Mouse (Mus musculus) forebrain, postnatal 0 days (tissue): ENCODE measurements around the gene Tet1. TPM values are rescaled to one million over a fixed set of nuclear protein-coding genes. Genes with fewer than 3 reads are reported as not detected.

Source experiments
- ATAC-seq: fragments of 200-750 bp; cut with Nextera tagmentation; 2 replicates; pipeline ENCODE4 v1.8.0; 2017; ENCODE audit warnings: mild to moderate bottlenecking, moderate library complexity
- DNase-seq: peaks from one replicate; pipeline ENCODE4 v3.0.0-alpha.2; 2015
- H3K27ac ChIP-seq: fragments of 300-500 bp; sonication (generic); 2 replicates; pipeline ENCODE4 v1.5.1; 2014; ENCODE audit warnings: low read depth, mild to moderate bottlenecking, antibody characterized with exemption, low read length, moderate library complexity, mixed read lengths
- H3K27me3 ChIP-seq: fragments of 300-500 bp; sonication (generic); 2 replicates; pipeline ENCODE4 v1.6.1; 2014; ENCODE audit warnings: mild to moderate bottlenecking, low read length, mixed read lengths; ENCODE audit not compliant: insufficient read depth
- H3K36me3 ChIP-seq: fragments of 300-500 bp; sonication (generic); 2 replicates; pipeline ENCODE4 v1.6.1; 2014; ENCODE audit warnings: mild to moderate bottlenecking, moderate library complexity; ENCODE audit not compliant: insufficient read depth
- H3K4me1 ChIP-seq: fragments of 300-500 bp; sonication (generic); 2 replicates; pipeline ENCODE4 v1.6.1; 2014; ENCODE audit warnings: antibody characterized with exemption; ENCODE audit not compliant: insufficient read depth
- H3K4me2 ChIP-seq: fragments of 300-500 bp; sonication (generic); 2 replicates; pipeline ENCODE4 v1.6.1; 2014; ENCODE audit warnings: low read depth, mild to moderate bottlenecking, moderate library complexity
- H3K4me3 ChIP-seq: fragments of 300-500 bp; sonication (generic); 2 replicates; pipeline ENCODE4 v1.5.1; 2014; ENCODE audit warnings: low read depth, low read length, mixed read lengths
- H3K9ac ChIP-seq: fragments of 300-500 bp; sonication (generic); 2 replicates; pipeline ENCODE4 v1.6.1; 2014; ENCODE audit warnings: mild to moderate bottlenecking
- H3K9me3 ChIP-seq: fragments of 300-500 bp; sonication (generic); 2 replicates; pipeline ENCODE4 v1.6.1; 2016; ENCODE audit warnings: low read length
- CTCF ChIP-seq: sonication (generic); IDR thresholded peaks from 2 replicates; pipeline ENCODE4 v1.5.1; 2016; ENCODE audit warnings: antibody characterized with exemption, control low read depth, low read depth
- WGBS: fragments of 180-500 bp; shearing (Covaris S2); extraction: QIAGEN DNeasy Blood & Tissue Kit; methylation state at CpG from one replicate; pipeline ENCODE4 v1.1.7; 2014; 5-methylcytosine and 5-hydroxymethylcytosine counted together
- polyA plus RNA-seq: library from polyadenylated mRNA; unstranded; fragments of >200 nt; fragmentation: Nextera tagmentation; extraction: Ambion mirVana; gene quantifications from 2 replicates; pipeline ENCODE4 v1.2.1, GENCODE M21; 2015
- total RNA-seq: library from RNA; depleted of rRNA; stranded (reverse); fragments of >200 nt; gene quantifications from 2 replicates; pipeline ENCODE4 v1.2.3, GENCODE M21; 2014

Gene Tet1
- total and polyA plus RNA-seq, 2 experiments from 2014 or later = 32.1 to 32.7 TPM

DNA sequence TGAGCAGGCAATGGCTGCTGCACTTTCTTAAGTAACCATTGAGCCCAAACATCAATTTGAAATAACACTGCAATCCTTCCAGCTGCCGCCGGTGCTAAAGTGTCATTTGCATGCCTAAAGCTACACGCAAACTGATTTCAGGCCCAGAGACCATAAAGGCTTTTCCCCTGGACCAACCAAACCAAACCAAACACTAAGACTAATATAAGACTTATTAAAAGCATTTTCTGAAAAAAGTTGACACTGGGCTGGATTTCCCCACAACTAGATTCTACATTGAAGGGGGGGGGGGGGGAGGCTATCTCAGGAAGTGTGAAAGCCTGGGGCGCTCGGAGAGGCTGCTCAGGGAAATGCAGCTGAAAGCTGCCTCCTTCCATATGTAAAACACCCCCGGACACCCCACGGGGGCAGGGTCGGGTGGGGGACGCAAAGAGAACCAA, 24.8 kb downstream of the Tet1 start:
- 8% methylated on average over 9 of the region's 9 CpGs for WGBS
- Histone ChIP-seq H3K4me1 (peaks cover 4% of the 10 kb centered on the region; the same call in 1 of the 2 replicates), H3K27me3 (no peaks in the 10 kb centered on the region; the same call in 1 of the 2 replicates), H3K9ac (no peak overlapping the region), H3K36me3 (no peaks in the 10 kb centered on the region), H3K4me3 (no peak overlapping the region), H3K27ac (no peak overlapping the region), H3K4me2 (no peak overlapping the region), H3K9me3 (no peaks in the 10 kb centered on the region)
- DNase-seq (no peak), ATAC-seq (0 out of 2 replicates have a peak, but pooled peaks have one; percentile 50)
- TF ChIP-seq CTCF = no peak; the same call in 1 of the 2 replicates

DNA sequence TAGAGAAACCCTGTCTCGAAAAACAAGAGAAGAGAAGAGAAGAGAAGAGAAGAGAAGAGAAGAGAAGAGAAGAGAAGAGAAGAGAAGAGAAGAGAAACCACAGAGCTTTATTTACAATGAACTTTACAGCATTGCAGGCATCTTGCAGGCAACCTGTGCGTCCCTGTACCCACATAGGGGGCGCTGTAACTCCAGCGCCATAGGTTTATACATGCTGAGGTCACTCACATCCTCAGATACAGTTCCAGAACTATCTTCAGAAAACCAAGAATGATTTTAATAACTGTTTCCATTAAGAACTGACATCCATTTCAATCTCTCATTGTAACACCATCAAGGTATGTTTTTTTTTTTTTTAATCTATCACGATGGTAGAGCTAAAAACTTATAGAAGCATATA, 27.6 kb downstream of the Tet1 start:
- Histone ChIP-seq H3K27me3 (no peaks in the 10 kb centered on the region; the same call in 1 of the 2 replicates), H3K27ac (no peak overlapping the region), H3K9ac (no peak overlapping the region), H3K4me3 (no peak overlapping the region), H3K36me3 (no peaks in the 10 kb centered on the region), H3K4me1 (peaks cover 4% of the 10 kb centered on the region; the same call in 1 of the 2 replicates), H3K4me2 (no peak overlapping the region), H3K9me3 (no peaks in the 10 kb centered on the region)
- WGBS = 40% methylated on average over 5 of the region's 5 CpGs
- TF ChIP-seq CTCF = no peak; the same call in 1 of the 2 replicates
- ATAC-seq (no peak), DNase-seq (no peak)

DNA sequence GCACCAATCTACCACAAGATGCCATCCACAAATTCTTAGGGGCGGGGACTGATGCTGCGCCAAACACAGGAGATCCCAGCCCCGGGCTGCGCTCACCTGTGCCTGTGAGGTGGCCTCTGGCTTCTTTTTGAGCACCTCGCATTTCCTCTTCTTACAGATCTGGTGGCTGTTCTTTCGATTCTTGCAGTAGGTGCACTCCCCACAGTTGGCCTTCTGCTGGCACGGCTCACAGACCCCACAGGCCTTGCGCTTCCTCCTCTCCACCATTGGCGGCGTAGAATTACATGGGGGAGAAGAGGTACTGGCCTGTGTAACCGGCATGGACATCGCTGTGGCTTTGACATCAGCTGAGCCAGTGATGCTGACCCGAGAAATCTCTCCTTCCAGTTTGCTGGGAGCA, 30.7 kb downstream of the Tet1 start:
- Histone ChIP-seq H3K27ac (no peak overlapping the region), H3K4me2 (no peak overlapping the region), H3K27me3 (no peaks in the 10 kb centered on the region), H3K9me3 (no peaks in the 10 kb centered on the region), H3K4me3 (no peak overlapping the region), H3K36me3 (no peaks in the 10 kb centered on the region), H3K4me1 (no peaks in the 10 kb centered on the region), H3K9ac (no peak overlapping the region)
- WGBS = 91% methylated on average over 13 of the region's 13 CpGs
- DNase-seq (no peak), ATAC-seq (no peak)
- no peak for TF ChIP-seq CTCF

DNA sequence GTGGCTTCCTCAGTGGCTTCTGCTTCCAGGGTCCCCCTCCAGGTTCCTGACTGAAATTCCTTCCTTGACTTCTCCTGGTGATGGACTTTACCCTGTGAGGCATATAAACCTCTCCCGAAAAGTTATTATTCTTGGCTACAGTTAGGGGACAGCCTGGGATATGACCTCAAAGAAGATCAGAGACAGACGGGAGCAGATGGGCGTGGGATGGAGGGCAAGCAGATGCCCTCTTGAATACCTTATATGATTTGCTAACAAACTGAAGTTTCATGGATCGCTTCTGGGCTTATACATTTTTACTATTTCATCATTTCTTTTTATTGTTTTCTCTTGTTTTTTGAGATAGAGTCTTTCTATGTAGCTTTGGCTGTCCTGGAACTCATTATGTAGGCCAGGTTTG, 33.2 kb downstream of the Tet1 start:
- DNase-seq (no peak), ATAC-seq (no peak)
- Histone ChIP-seq H3K9me3 (no peaks in the 10 kb centered on the region), H3K4me3 (no peak overlapping the region), H3K4me2 (no peak overlapping the region), H3K27ac (no peak overlapping the region), H3K36me3 (no peaks in the 10 kb centered on the region), H3K27me3 (no peaks in the 10 kb centered on the region), H3K4me1 (no peaks in the 10 kb centered on the region), H3K9ac (no peak overlapping the region)
- no peak for TF ChIP-seq CTCF
- 97% methylated on average over 4 of the region's 4 CpGs for WGBS

DNA sequence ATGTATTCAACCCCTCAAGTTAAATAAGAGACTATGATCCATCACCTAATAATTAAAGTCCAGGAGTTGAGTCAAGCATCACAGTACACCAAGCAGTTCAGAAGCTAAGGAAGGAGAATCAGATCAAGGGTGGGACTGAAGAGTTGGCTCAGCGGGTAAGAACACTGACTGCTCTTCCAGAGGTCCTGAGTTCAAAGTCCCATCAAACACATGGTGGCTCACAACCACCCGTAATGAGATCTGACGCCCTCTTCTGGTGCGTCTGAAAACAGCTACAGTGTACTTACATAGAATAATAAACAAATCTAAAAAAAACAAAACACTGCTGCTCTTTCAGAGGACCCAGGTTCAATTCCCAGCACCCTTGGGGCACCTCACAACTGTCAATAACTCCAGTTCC, 34.0 kb downstream of the Tet1 start:
- no peak overlapping the region for H3K4me2 ChIP-seq
- H3K4me1 ChIP-seq = no peaks in the 10 kb centered on the region
- H3K36me3 ChIP-seq = no peaks in the 10 kb centered on the region
- DNase-seq = no peak
- H3K4me3 ChIP-seq = no peak overlapping the region
- H3K27me3 ChIP-seq = no peaks in the 10 kb centered on the region
- 82% methylated on average over 4 of the region's 4 CpGs for WGBS
- no peak for TF ChIP-seq CTCF
- H3K9me3 ChIP-seq = no peaks in the 10 kb centered on the region
- H3K9ac ChIP-seq = no peak overlapping the region
- no peak overlapping the region for H3K27ac ChIP-seq
- ATAC-seq = no peak

DNA sequence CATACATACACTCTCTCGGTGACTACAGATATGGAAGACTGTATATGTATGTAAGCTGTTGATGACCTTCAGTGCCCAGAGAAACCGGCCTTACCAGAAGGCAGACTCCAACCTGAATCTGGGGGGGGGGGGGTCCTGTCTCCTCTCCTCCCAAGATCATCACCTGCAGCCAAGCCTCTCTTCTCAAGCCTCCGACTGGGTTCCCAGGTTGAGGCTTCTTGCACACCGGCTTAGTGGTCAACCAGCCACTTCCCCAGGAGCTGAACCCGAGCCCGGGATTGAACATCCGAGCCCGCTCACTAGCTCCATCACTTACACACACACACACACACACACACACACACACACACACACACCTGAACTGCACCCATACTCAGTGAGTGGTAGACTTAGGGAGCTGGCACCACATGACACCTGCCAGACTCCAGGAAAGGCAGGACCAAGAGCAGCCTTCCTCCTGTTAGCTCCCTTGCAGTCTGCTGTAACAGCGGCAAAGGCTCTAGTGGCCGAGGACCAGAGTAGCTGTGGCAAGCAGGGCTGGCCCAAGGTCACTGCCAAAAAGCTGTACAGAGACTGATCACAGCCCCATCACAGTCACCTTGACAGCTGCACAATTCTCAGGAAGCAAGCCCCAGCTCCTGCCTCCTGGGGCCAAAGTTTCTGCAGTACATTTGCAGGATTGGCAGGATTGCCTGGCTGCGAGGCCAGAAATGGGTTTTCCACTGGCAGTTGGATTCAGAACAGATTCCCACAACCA, 42.6 kb downstream of the Tet1 start:
- Histone ChIP-seq H3K4me2 (peak overlapping the region; percentile 81), H3K9ac (peak overlapping the region; percentile 95), H3K9me3 (no peaks in the 10 kb centered on the region), H3K36me3 (no peaks in the 10 kb centered on the region), H3K4me3 (peak overlapping the region; percentile 68), H3K27me3 (no peaks in the 10 kb centered on the region), H3K4me1 (peaks cover 20% of the 10 kb centered on the region), H3K27ac (peak overlapping the region; percentile 97)
- ATAC-seq (peak; percentile 26), DNase-seq (peak; percentile 64)
- no peak for TF ChIP-seq CTCF
- WGBS = 18% methylated on average over 11 of the region's 11 CpGs
